Mouse (Mus musculus): Measurements from ENCODE around the gene Rps2. TPM values are rescaled to one million over a fixed set of nuclear protein-coding genes. Genes with fewer than 3 reads are reported as not detected.
A peak's percentile ranks its signal among the peaks of the same experiment; 100 is the strongest.
"Not testable (repeated sequence)": the region's sequence is repeated elsewhere in the genome, so short reads cannot be mapped to it uniquely, and the experiment has no call there.

Rps2 gene
- polyA plus RNA-seq, 1 experiment from 2014 or later, result 1,443 TPM

- no peaks in the 10 kb centered on the region for H3K27me3 ChIP-seq
- peak within 1 kb of the TSS; percentile 76 for H3K4me3 ChIP-seq
- peak within 1 kb of the TSS; percentile 78 for H3K27ac ChIP-seq
- peaks cover 30% of the 10 kb centered on the region for H3K36me3 ChIP-seq
- H3K9ac ChIP-seq, result peak within 1 kb of the TSS; percentile 81
- H3K9me3 ChIP-seq, result no peaks in the 10 kb centered on the region
- H3K4me1 ChIP-seq, result peaks cover 21% of the 10 kb centered on the region
- 3% methylated on average over 32 of the region's 32 CpGs for WGBS
- peak within 1 kb of the TSS; percentile 78 for H3K4me2 ChIP-seq
- ATAC-seq (ENCODE audit: insufficient number of reproducible peaks, insufficient read depth, low FRiP score, low TSS enrichment, low read depth), result peak; percentile 80
Observed at GRCm38 (mm10) chr17:24706982-24707800, 10.7 kb upstream of the Rps2 start, which contains the start of gene Tbl3. Gene Tbl3 (minus strand): TSS chr17:24707660.

- WGBS, result 4% methylated on average over 24 of the region's 24 CpGs
- peaks cover 22% of the 10 kb centered on the region for H3K36me3 ChIP-seq
- peak overlapping the region; percentile 78 for H3K27ac ChIP-seq
Observed at GRCm38 (mm10) chr17:24707801-24708425, 10.0 kb upstream of the Rps2 start.

GRCm38 (mm10) chr17:24708646-24709045, 9.3 kb upstream of the Rps2 start:
- ATAC-seq (ENCODE audit: insufficient number of reproducible peaks, insufficient read depth, low FRiP score, low TSS enrichment, low read depth), result no peak
- Histone ChIP-seq H3K36me3 (peaks cover 19% of the 10 kb centered on the region), H3K27ac (no peak overlapping the region), H3K9ac (no peak overlapping the region), H3K4me2 (no peak overlapping the region), H3K27me3 (no peaks in the 10 kb centered on the region), H3K9me3 (no peaks in the 10 kb centered on the region), H3K4me1 (peaks cover 21% of the 10 kb centered on the region), H3K4me3 (no peak overlapping the region)
- 34% methylated on average over 2 of the region's 2 CpGs for WGBS

More at GRCm38 (mm10) chr17:24707801-24708425, 10.0 kb upstream of the Rps2 start:
- H3K4me1 ChIP-seq, result peaks cover 21% of the 10 kb centered on the region
- no peak for ATAC-seq (ENCODE audit: insufficient number of reproducible peaks, insufficient read depth, low FRiP score, low TSS enrichment, low read depth)
- peak overlapping the region; percentile 78 for H3K4me2 ChIP-seq
- peak overlapping the region; percentile 76 for H3K4me3 ChIP-seq
- no peaks in the 10 kb centered on the region for H3K9me3 ChIP-seq
- H3K27me3 ChIP-seq, result no peaks in the 10 kb centered on the region
- H3K9ac ChIP-seq, result peak overlapping the region; percentile 81

GRCm38 (mm10) chr17:24715556-24715955, 2.4 kb upstream of the Rps2 start:
- Histone ChIP-seq H3K27ac (no peak overlapping the region), H3K27me3 (no peaks in the 10 kb centered on the region), H3K4me3 (no peak overlapping the region), H3K9me3 (no peaks in the 10 kb centered on the region), H3K9ac (no peak overlapping the region), H3K36me3 (peaks cover 33% of the 10 kb centered on the region), H3K4me1 (peaks cover 6% of the 10 kb centered on the region), H3K4me2 (no peak overlapping the region)
- no peak for ATAC-seq (ENCODE audit: insufficient number of reproducible peaks, insufficient read depth, low FRiP score, low TSS enrichment, low read depth)
- WGBS, result 77% methylated on average over 6 of the region's 6 CpGs

GRCm38 (mm10) chr17:24716166-24716682, 1.7 kb upstream of the Rps2 start:
- ATAC-seq (ENCODE audit: insufficient number of reproducible peaks, insufficient read depth, low FRiP score, low TSS enrichment, low read depth), result no peak
- WGBS, result 94% methylated on average over 15 of the region's 15 CpGs

GRCm38 (mm10) chr17:24718938-24719337, 1.0 kb downstream of the Rps2 start:
- peak overlapping the region; percentile 97 for H3K9ac ChIP-seq
- peak overlapping the region; percentile 91 for H3K4me3 ChIP-seq
- not testable (repeated sequence) for H3K9me3 ChIP-seq; H3K27me3 ChIP-seq; H3K27ac ChIP-seq; ATAC-seq (ENCODE audit: insufficient number of reproducible peaks, insufficient read depth, low FRiP score, low TSS enrichment, low read depth)
- H3K4me2 ChIP-seq, result peak overlapping the region; percentile 89
- peaks cover 49% of the 10 kb centered on the region for H3K36me3 ChIP-seq
- H3K4me1 ChIP-seq, result peaks cover 32% of the 10 kb centered on the region
- 68% methylated on average over 5 of the region's 5 CpGs for WGBS

More at GRCm38 (mm10) chr17:24716166-24716682, 1.7 kb upstream of the Rps2 start:
- Histone ChIP-seq H3K4me3 (no peak overlapping the region), H3K27ac (no peak overlapping the region), H3K4me1 (peaks cover 8% of the 10 kb centered on the region), H3K4me2 (no peak overlapping the region), H3K9ac (no peak overlapping the region), H3K9me3 (no peaks in the 10 kb centered on the region), H3K36me3 (peaks cover 35% of the 10 kb centered on the region), H3K27me3 (no peaks in the 10 kb centered on the region)

- Histone ChIP-seq H3K9me3 (no peaks in the 10 kb centered on the region), H3K27me3 (no peaks in the 10 kb centered on the region), H3K4me2 (peak overlapping the region; percentile 89), H3K4me3 (peak overlapping the region; percentile 91), H3K4me1 (peaks cover 32% of the 10 kb centered on the region), H3K36me3 (peaks cover 49% of the 10 kb centered on the region), H3K27ac (peak overlapping the region; percentile 83), H3K9ac (peak overlapping the region; percentile 97)
- peak; percentile 97 for ATAC-seq (ENCODE audit: insufficient number of reproducible peaks, insufficient read depth, low FRiP score, low TSS enrichment, low read depth)
- WGBS, result under 1% methylated on average over 61 of the region's 61 CpGs
Observed at GRCm38 (mm10) chr17:24719494-24720222, 1.7 kb downstream of the Rps2 start.

GRCm38 (mm10) chr17:24720616-24721015, 2.7 kb downstream of the Rps2 start:
- peaks cover 32% of the 10 kb centered on the region for H3K4me1 ChIP-seq
- H3K27ac ChIP-seq, result peak overlapping the region; percentile 83; the same call in 1 of the 2 replicates
- peak overlapping the region; percentile 91 for H3K4me3 ChIP-seq
- ATAC-seq (ENCODE audit: insufficient number of reproducible peaks, insufficient read depth, low FRiP score, low TSS enrichment, low read depth); H3K9me3 ChIP-seq; H3K27me3 ChIP-seq: not testable (repeated sequence)
- peaks cover 44% of the 10 kb centered on the region for H3K36me3 ChIP-seq
- 1% methylated on average over 11 of the region's 11 CpGs for WGBS
- peak overlapping the region; percentile 97 for H3K9ac ChIP-seq
- peak overlapping the region; percentile 89 for H3K4me2 ChIP-seq

GRCm38 (mm10) chr17:24721383-24721955, 3.6 kb downstream of the Rps2 start:
- H3K4me3 ChIP-seq, result peak overlapping the region; percentile 91
- peak overlapping the region; percentile 89 for H3K4me2 ChIP-seq
- H3K9me3 ChIP-seq; ATAC-seq (ENCODE audit: insufficient number of reproducible peaks, insufficient read depth, low FRiP score, low TSS enrichment, low read depth); H3K27me3 ChIP-seq; H3K27ac ChIP-seq: not testable (repeated sequence)
- H3K36me3 ChIP-seq, result peaks cover 37% of the 10 kb centered on the region
- peak overlapping the region; percentile 73 for H3K9ac ChIP-seq
- 66% methylated on average over 7 of the region's 7 CpGs for WGBS
- peaks cover 32% of the 10 kb centered on the region for H3K4me1 ChIP-seq

- Histone ChIP-seq H3K4me3 (peak overlapping the region; percentile 91), H3K4me1 (peaks cover 32% of the 10 kb centered on the region), H3K27ac (peak overlapping the region; percentile 33; the same call in 1 of the 2 replicates), H3K36me3 (peaks cover 28% of the 10 kb centered on the region), H3K9me3 (no peaks in the 10 kb centered on the region), H3K9ac (peak overlapping the region; percentile 54), H3K27me3 (no peaks in the 10 kb centered on the region), H3K4me2 (peak overlapping the region; percentile 89)
- WGBS, result 37% methylated on average over 13 of the region's 13 CpGs
- ATAC-seq (ENCODE audit: insufficient number of reproducible peaks, insufficient read depth, low FRiP score, low TSS enrichment, low read depth), result no peak
Observed at GRCm38 (mm10) chr17:24722220-24722924, 4.5 kb downstream of the Rps2 start.
